Mouse (Mus musculus) cerebellum, adult 8-10 months (tissue): ENCODE measurements around the gene Lce3f.

Experiments used
- DNase-seq: peaks from one replicate; pipeline ENCODE4 v3.0.0; 2022

Lce3f gene

GRCm38 (mm10) chr3:92991926-92992325 is at the start of gene Lce3f:
Lce3f (plus strand) TSS chr3:92992226.
- DNase-seq = no peak

GRCm38 (mm10) chr3:92944186-92944585 is 47.8 kb upstream of the Lce3f start, which contains the start of gene Lce3c:
Lce3c (plus strand) TSS chr3:92944486.
- no peak for DNase-seq

GRCm38 (mm10) chr3:92957090-92957489 is 34.9 kb upstream of the Lce3f start, which contains the start of gene Lce3d:
Lce3d (plus strand) TSS chr3:92957390.
- DNase-seq = no peak

- no peak for DNase-seq
These were observed 25.3 kb upstream of the Lce3f start, which contains the start of gene Lce3e for GRCm38 (mm10) chr3:92966761-92967160. Lce3e (plus strand) TSS chr3:92967061.

- DNase-seq = no peak
These were observed 13.5 kb upstream of the Lce3f start for GRCm38 (mm10) chr3:92978484-92978883.

GRCm38 (mm10) chr3:92998691-92999090 is 6.7 kb downstream of the Lce3f start:
- DNase-seq = peak; percentile 24

- no peak for DNase-seq
These were observed 8.6 kb downstream of the Lce3f start for GRCm38 (mm10) chr3:93000621-93001020.

- DNase-seq = no peak
These were observed 10.8 kb downstream of the Lce3f start for GRCm38 (mm10) chr3:93002843-93003242.

GRCm38 (mm10) chr3:93014378-93014801 is 22.4 kb downstream of the Lce3f start:
- DNase-seq = no peak

- no peak for DNase-seq
These were observed 22.8 kb downstream of the Lce3f start for GRCm38 (mm10) chr3:93014871-93015270.

- DNase-seq = no peak
These were observed 23.6 kb downstream of the Lce3f start, which contains the start of gene Crct1 for GRCm38 (mm10) chr3:93015460-93016104. Crct1 (minus strand) TSS chr3:93015687.

- DNase-seq = no peak
These were observed 26.9 kb downstream of the Lce3f start, which contains the start of gene Lce1m for GRCm38 (mm10) chr3:93018960-93019359. Lce1m (minus strand) TSS chr3:93019060.

- DNase-seq = no peak
These were observed 29.1 kb downstream of the Lce3f start for GRCm38 (mm10) chr3:93021171-93021570.

GRCm38 (mm10) chr3:93023411-93024184 is 31.6 kb downstream of the Lce3f start:
- DNase-seq = no peak

- DNase-seq = no peak
These were observed 33.5 kb downstream of the Lce3f start for GRCm38 (mm10) chr3:93025486-93025885.

GRCm38 (mm10) chr3:93031450-93031849 is 39.4 kb downstream of the Lce3f start:
- no peak for DNase-seq
